19 mouse cellular contexts compared by ENCODE assay signal in genomic region chr3:79381398-79381797, GRCm38 (mm10). TPM values are rescaled to one million over a fixed set of nuclear protein-coding genes. Genes with fewer than 3 reads are reported as not detected.
"Had no signal": no experiment of that assay in that cellular context is flagged by ENCODE, and none has a peak within 500 bp of the region (broad histone marks: within the 10 kb centered on the region; RNA-seq: fewer than 3 reads in every experiment).

No protein-coding gene starts in this region.

- H3K4me1 ChIP-seq: neural tube, embryonic 12.5 days; neural tube, embryonic 15.5 days; stomach, embryonic 15.5 days had no signal

- H3K9ac ChIP-seq: liver, embryonic 14.5 days; midbrain, embryonic 12.5 days; midbrain, embryonic 15.5 days; neural tube, embryonic 12.5 days; neural tube, embryonic 15.5 days; stomach, embryonic 15.5 days had no signal

- DNase-seq: layer of hippocampus, postnatal 36 days; lung, adult 18-20 months; right cerebral cortex, postnatal 25 days; spleen, adult 18-20 months; thymus, postnatal 25 days had no signal

- H3K4me2 ChIP-seq: midbrain, embryonic 12.5 days; midbrain, embryonic 15.5 days; neural tube, embryonic 12.5 days; neural tube, embryonic 15.5 days; stomach, embryonic 15.5 days had no signal

- H3K9me3 ChIP-seq: midbrain, embryonic 12.5 days; midbrain, embryonic 15.5 days; neural tube, embryonic 12.5 days; neural tube, embryonic 15.5 days; stomach, embryonic 15.5 days had no signal

- H3K27ac ChIP-seq: hindbrain, postnatal 0 days; left cerebral cortex, adult 2 months; liver, embryonic 14.5 days; macrophage; midbrain, embryonic 12.5 days; midbrain, embryonic 15.5 days; neural tube, embryonic 12.5 days; neural tube, embryonic 15.5 days; stomach, embryonic 15.5 days had no signal

- ATAC-seq: hindbrain, postnatal 0 days; inflammation-experienced regulatory T-cells, adult 6 months; intestine, embryonic 16.5 days; midbrain, embryonic 15.5 days had no signal

- H3K27me3 ChIP-seq: midbrain, embryonic 12.5 days; midbrain, embryonic 15.5 days; neural tube, embryonic 12.5 days; neural tube, embryonic 15.5 days; stomach, embryonic 15.5 days had no signal

- H3K36me3 ChIP-seq: midbrain, embryonic 12.5 days; midbrain, embryonic 15.5 days; neural tube, embryonic 12.5 days; neural tube, embryonic 15.5 days; stomach, embryonic 15.5 days had no signal

- H3K4me3 ChIP-seq: left cerebral cortex, adult 2 months; midbrain, embryonic 12.5 days; midbrain, embryonic 15.5 days; neural tube, embryonic 12.5 days; neural tube, embryonic 15.5 days; stomach, embryonic 15.5 days had no signal

RNA-seq across cellular contexts. Expression of gene Gm17359, which starts 44.9 kb away (rescaled TPM):
- polyA plus RNA-seq: hindbrain, postnatal 0 days; inflammation-experienced regulatory T-cells, adult 6 months; intestine, embryonic 16.5 days; limb, embryonic 14.5 days; liver, embryonic 14.5 days; lung, embryonic 16.5 days; macrophage; midbrain, embryonic 12.5 days; midbrain, embryonic 15.5 days; neural tube, embryonic 15.5 days; stomach, embryonic 15.5 days; thymus, postnatal 0 days had no signal
